Mouse (Mus musculus) frontal cortex, postnatal 14 days (tissue): ENCODE measurements around the gene Lin7a.

Experiments
- DNase-seq, 2 experiments: peaks; one replicate each; pipeline ENCODE4 v3.0.0; 2022; ENCODE audit warnings: low spot score in 2 of 2

Gene Lin7a

GRCm38 (mm10) chr10:107449496-107450330 is 178.2 kb downstream of the Lin7a start:
- no peak for DNase-seq

GRCm38 (mm10) chr10:107467819-107468218 is 196.3 kb downstream of the Lin7a start:
- no peak for DNase-seq
